Mouse (Mus musculus) left cerebral cortex, postnatal 10 days (tissue): ENCODE measurements around the gene Gm3453. TPM values are rescaled to one million over a fixed set of nuclear protein-coding genes. Genes with fewer than 3 reads are reported as not detected.
"Not testable (repeated sequence)": the region's sequence is repeated elsewhere in the genome, so short reads cannot be mapped to it uniquely, and the experiment has no call there.

Source experiments
- DNase-seq, 2 experiments: peaks; one replicate each; pipeline ENCODE4 v3.0.0; 2021 to 2022; ENCODE audit warnings: low spot score in 2 of 2, mixed read lengths in 1 of 2; ENCODE audit errors: extremely low spot score in 1 of 2
- intact Hi-C: fragments of 180-260 bp; cut with DNase I; formaldehyde crosslinking; loops from one replicate; pipeline ENCODE4 v1.15.1; 2025
- total RNA-seq, 2 experiments: library from RNA; stranded (reverse); gene quantifications; 2 replicates each; pipeline ENCODE4 v1.2.3; 2021

Gene Gm3453
- total RNA-seq, result not detected

DNA sequence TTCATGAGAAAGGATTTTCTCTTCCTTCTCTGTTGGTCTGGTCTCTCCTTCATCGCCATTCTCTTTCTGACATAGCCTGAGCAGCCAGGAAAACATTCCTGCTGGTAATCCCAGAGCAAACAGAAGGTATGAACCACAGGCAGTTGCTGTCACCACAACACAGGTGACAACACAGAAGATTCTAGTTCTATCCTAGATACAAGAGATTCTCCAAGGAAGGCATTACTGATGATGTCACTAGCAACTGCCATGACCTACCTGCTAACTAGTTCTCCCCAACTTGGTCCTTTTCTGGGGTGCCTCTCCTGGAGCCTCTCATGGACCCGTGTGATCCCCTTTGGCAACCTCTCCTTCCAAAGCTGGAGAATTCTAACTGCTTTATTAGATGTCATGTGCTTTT is at the start of gene Gm3453:
Gm3453 (minus strand) TSS at position 101 of the 400 bp plus-strand sequence.
- DNase-seq, intact Hi-C loops: not testable (repeated sequence)

DNA sequence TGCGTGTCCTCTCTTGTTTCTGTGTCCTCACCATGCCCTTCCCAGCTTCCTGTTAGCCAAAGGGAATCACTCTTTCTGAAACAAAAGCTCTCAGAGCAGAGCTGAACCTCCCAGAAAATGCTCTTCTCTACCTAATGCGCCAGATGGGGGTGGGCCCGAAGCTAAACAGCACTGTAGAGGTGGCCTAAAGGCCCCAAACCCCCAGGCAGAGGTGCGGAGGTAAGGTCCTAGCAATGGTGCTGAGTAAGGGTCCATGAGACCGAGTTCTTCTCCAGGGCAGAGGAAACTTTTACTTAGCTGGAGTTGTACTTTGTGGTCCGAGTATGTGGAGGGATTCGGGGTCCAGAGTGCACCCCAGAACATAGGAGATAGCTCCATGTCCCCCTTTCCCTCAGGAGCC is 8.2 kb upstream of the Gm3453 start:
- DNase-seq, result peak in 1 of 2 experiments; percentile 25
- intact Hi-C loops, result not testable (repeated sequence)

DNA sequence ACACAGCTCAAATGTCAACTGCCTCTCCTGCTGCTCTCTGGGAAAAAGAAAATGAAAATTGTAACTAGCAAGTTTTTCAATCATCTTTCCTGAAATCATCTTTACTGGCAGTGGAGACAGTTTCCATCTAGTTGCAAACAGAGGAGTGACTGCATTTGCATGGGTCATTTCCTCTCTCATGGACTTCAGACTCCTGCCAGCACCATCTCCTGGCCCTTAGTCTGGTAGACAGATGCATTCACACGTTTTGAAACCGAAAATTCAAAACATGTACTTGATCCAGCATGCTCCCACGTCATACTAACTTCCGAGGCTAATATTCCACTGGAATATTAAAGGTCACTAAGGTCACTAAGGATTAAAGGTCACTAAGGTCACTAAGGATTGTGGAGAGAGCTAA is 16.5 kb downstream of the Gm3453 start:
- intact Hi-C loops, DNase-seq: not testable (repeated sequence)

DNA sequence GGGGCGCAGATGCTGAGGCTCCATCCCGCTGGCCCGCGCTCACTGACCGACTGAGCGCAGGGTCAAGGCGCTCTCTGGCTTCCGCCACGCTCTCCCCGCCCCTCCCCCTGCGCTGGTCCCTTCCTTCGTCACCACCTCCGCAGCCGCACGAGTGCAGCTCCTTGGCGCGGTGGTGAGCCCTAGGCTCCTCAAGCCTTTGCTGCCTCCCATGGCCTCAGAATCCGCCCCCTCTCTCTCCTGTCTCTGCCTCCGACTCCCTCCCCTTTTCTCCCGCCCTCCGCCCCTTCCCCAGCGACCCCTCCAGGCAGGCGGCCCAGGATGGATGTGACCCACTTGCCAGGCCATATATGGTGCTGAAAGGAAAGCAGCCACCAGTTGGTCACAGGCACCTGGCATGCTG is 17.3 kb downstream of the Gm3453 start, which contains the start of gene Gm3248:
Gm3248 (minus strand) TSS at position 111 of the 400 bp plus-strand sequence.
- intact Hi-C loops, result not testable (repeated sequence)

DNA sequence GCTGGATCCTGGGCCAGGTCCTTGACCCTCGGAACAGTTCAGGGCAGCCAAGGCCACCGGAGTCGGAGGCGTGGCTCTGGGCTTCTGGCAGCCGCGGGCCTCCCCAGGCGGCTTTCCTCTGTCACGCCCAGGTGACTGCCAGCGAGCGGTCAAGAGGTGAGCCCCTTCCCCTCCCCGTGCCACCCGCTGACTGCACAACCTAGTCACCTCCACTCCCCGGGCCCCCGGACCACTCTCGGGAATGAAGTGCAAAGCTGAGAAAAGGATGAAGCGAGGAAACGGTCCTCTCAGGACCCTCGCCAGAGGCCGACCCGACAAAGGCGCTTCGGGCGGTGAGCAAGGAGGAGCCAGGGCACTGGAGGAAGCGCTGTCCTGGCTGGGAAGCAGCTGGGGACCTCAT is 17.8 kb downstream of the Gm3453 start:
- intact Hi-C loops, result not testable (repeated sequence)
- DNase-seq, result peak in 1 of 2 experiments; percentile 20

More for the DNA sequence above, 17.3 kb downstream of the Gm3453 start, which contains the start of gene Gm3248:
- DNase-seq, result peak; percentile 4 to 63

DNA sequence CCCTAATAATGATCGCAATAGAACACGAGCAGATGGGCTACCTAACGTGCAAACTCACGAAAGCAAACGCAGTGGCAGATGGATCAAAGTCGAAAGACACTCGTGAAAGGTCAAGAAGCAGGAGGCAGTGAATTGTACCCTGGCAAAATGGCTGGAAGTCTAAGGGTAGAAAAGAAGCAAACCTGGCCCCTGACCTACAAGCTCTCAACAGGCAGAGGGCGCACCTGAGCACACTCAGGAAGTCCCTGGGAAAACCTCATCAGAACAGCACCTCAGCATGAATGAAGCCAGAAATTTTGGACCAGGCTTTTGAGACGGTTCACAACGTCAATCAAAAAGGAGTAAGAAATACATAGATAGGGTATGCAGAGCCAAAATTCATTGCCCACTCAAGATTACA is 18.5 kb downstream of the Gm3453 start:
- peak in 1 of 2 experiments; percentile 12 for DNase-seq

DNA sequence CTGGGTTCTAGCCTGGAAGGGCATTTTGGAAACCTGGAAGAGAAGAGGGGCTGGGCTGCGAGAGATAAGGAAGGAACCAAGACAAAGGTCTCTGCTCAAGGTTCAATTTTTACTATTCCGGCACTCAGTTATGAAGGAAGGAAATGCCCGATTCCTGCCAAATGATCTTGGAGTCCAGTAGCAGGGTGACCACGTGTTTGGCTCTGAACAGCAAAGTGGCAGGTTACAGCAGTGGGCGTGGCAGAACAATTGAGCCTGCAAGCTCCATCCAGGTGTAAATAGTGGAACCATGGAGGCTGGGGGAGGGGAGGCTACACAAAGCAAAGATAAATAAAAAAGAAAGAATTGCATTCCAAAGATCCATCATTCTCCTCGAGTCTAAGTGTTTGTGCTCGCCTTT is 55.7 kb downstream of the Gm3453 start:
- intact Hi-C loops, result not testable (repeated sequence)
- DNase-seq, result peak in 1 of 2 experiments; percentile 21

More for the DNA sequence above, 18.5 kb downstream of the Gm3453 start:
- intact Hi-C loops, result not testable (repeated sequence)

Other genes with a start within 250 kb of the Gm3453 start
- 1 to 10 TPM in 1 of 2 experiments, under 1 TPM in 1; 0.39 to 1.5 TPM for gene Gm3373, start 237.6 kb downstream of the Gm3453 start, total RNA-seq
- gene Gm3383, start 171.2 kb downstream of the Gm3453 start, total RNA-seq, result 1 to 10 TPM; 4.9 to 7.4 TPM
- not detected for gene Gm3424, start 148.8 kb downstream of the Gm3453 start, total RNA-seq
- gene Gm8237, start 98.8 kb downstream of the Gm3453 start, total RNA-seq, result 1 to 10 TPM in 1 of 2 experiments, under 1 TPM in 1; 0.83 to 1.5 TPM
- under 1 TPM; 0.97 TPM for gene Gm3248, start 17.4 kb downstream of the Gm3453 start, total RNA-seq
- gene Gm6337, start 79.1 kb upstream of the Gm3453 start, total RNA-seq, result not detected
- gene Gm8206, start 114.8 kb upstream of the Gm3453 start, total RNA-seq, result 1 to 10 TPM in 1 of 2 experiments, under 1 TPM in 1; 0.41 to 1.1 TPM
- gene Gm3468, start 129.5 kb upstream of the Gm3453 start, total RNA-seq, result 1 to 10 TPM; 2.7 TPM
- gene Gm3476, start 146.7 kb upstream of the Gm3453 start, total RNA-seq, result under 1 TPM in 1 of 2 experiments, not detected in 1; 0.19 TPM
- 1 to 10 TPM; 1.7 to 2.4 TPM for gene Gm21560, start 240.2 kb upstream of the Gm3453 start, total RNA-seq